Mouse (Mus musculus): ENCODE measurements at regions not wholly inside any gene's neighbourhood (a gene's known extent, or its start where the extent isn't known, plus 50 kb on each side); places are given as distances from the start of the nearest gene placed in this dataset.

- TF ChIP-seq EP300 (optimal IDR thresholded peaks at IDR 0.05) (no peak), CTCF (IDR thresholded peaks at IDR 0.05; ENCODE audit: low read depth) (no peak)
Observed at GRCm38 (mm10) chr4:83975569-83975968, 450.2 kb downstream of the Ccdc171 start.

All from stomach, postnatal 0 days (tissue).